Mouse (Mus musculus) hindbrain, embryonic 13.5 days (tissue): ENCODE data around the gene Atp12a. TPM values are rescaled to one million over a fixed set of nuclear protein-coding genes. Genes with fewer than 3 reads are reported as not detected.

Experiments
- ATAC-seq: fragments of 200-750 bp; cut with Nextera tagmentation; 2 replicates; pipeline ENCODE4 v1.8.0; 2017; ENCODE audit warnings: moderate TSS enrichment; ENCODE audit not compliant: low FRiP score
- H3K27ac ChIP-seq: fragments of 300-500 bp; sonication (generic); 2 replicates; pipeline ENCODE4 v1.5.1; 2015; ENCODE audit warnings: inconsistent platforms, mild to moderate bottlenecking, moderate library complexity
- H3K27me3 ChIP-seq: fragments of 300-500 bp; sonication (generic); 2 replicates; pipeline ENCODE4 v1.6.1; 2015; ENCODE audit warnings: mild to moderate bottlenecking, inconsistent platforms
- H3K36me3 ChIP-seq: fragments of 300-500 bp; sonication (generic); 2 replicates; pipeline ENCODE4 v1.6.1; 2015; ENCODE audit warnings: mild to moderate bottlenecking, inconsistent platforms
- H3K4me1 ChIP-seq: fragments of 300-500 bp; sonication (generic); replicated peaks from 2 replicates; pipeline ENCODE4 v1.6.1; 2015; ENCODE audit warnings: inconsistent platforms
- H3K4me2 ChIP-seq: fragments of 300-500 bp; sonication (generic); 2 replicates; pipeline ENCODE4 v1.6.1; 2015; ENCODE audit warnings: inconsistent platforms, mild to moderate bottlenecking, moderate library complexity
- H3K4me3 ChIP-seq: fragments of 300-500 bp; sonication (generic); 2 replicates; pipeline ENCODE4 v1.5.1; 2015; ENCODE audit warnings: mild to moderate bottlenecking, inconsistent platforms
- H3K9ac ChIP-seq: fragments of 300-500 bp; sonication (generic); 2 replicates; pipeline ENCODE4 v1.6.1; 2015; ENCODE audit warnings: mild to moderate bottlenecking, inconsistent platforms
- H3K9me3 ChIP-seq: fragments of 300-500 bp; sonication (generic); 2 replicates; pipeline ENCODE4 v1.6.1; 2016; ENCODE audit warnings: inconsistent platforms
- WGBS: fragments of 180-500 bp; shearing (Covaris S2); methylation state at CpG from one replicate; pipeline ENCODE4 v1.1.7; 2015; 5-methylcytosine and 5-hydroxymethylcytosine counted together
- polyA plus RNA-seq: library from polyadenylated mRNA; unstranded; fragments of >200 nt; fragmentation: Nextera tagmentation; extraction: Ambion mirVana; gene quantifications from 2 replicates; pipeline ENCODE4 v1.2.1, GENCODE M21; 2015

The Atp12a gene
- polyA plus RNA-seq, 1 experiment from 2014 or later = 0.09 TPM

DNA sequence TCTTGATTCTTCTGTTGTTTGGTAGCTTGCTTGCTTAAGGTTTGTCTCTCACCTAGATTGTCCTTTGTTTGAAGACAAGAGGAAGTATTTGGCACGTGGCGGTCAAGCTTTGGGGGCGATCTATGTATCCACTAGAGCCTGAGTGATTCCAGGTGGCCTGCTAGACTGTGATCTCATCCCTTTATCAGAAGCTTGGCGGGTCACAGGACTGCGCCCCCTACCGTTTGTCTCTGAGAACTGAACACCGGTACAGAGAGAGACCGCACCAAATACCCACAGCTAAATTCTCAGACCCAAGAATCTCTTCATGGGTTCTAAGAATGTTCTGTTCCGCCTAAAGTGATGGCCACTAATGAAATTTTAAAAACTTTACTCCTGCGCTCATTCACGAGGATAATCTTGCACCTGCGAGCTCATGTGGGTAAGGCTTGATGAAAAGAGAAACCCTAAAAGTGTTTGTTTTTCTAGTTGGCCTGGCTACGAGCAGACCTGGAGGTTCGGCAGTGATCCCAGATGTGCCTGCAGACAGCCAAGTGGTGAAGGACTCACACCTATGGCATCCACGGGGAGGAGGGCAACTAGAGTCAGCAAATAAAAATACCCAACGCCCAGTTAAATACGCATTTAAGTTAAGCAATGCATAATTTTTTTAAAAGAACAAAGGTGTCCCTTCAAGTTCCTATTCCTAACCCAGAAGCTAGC, 12.8 kb upstream of the Atp12a start:
- Histone ChIP-seq H3K9me3 (no peaks in the 10 kb centered on the region), H3K4me1 (no peaks in the 10 kb centered on the region)
- WGBS = 44% methylated on average over 17 of the region's 17 CpGs

DNA sequence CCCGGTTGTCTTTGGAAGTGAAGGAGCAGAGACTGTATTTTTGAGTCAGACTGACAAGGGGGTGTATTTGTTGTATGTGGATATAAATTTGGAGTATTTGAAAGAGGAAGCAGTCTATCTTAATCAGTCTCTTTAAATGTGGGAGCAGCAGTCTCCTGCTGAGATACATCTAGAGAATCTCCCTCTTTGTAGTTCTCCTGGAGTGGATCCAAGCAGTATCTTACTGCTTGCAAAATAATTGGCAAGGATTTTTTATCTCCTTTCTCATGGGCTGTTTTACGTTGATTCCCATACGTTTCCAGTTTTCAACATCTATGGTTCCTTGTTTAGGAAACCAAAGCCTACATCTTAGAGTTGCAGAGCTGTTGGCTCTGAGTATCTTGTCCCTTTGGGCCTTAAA, 10.1 kb upstream of the Atp12a start:
- no peak overlapping the region for H3K4me3 ChIP-seq
- H3K27ac ChIP-seq = no peak overlapping the region
- H3K9me3 ChIP-seq = no peaks in the 10 kb centered on the region
- no peak overlapping the region for H3K4me2 ChIP-seq
- H3K4me1 ChIP-seq = no peaks in the 10 kb centered on the region
- no peak overlapping the region for H3K9ac ChIP-seq
- H3K36me3 ChIP-seq = no peaks in the 10 kb centered on the region
- H3K27me3 ChIP-seq = no peaks in the 10 kb centered on the region
- ATAC-seq = no peak
- WGBS = 81% methylated on average over 3 of the region's 3 CpGs

More for the DNA sequence above, 12.8 kb upstream of the Atp12a start:
- no peaks in the 10 kb centered on the region for H3K27me3 ChIP-seq
- no peak overlapping the region for H3K9ac ChIP-seq
- H3K4me2 ChIP-seq = no peak overlapping the region
- H3K36me3 ChIP-seq = no peaks in the 10 kb centered on the region
- no peak overlapping the region for H3K4me3 ChIP-seq
- ATAC-seq = no peak
- no peak overlapping the region for H3K27ac ChIP-seq

DNA sequence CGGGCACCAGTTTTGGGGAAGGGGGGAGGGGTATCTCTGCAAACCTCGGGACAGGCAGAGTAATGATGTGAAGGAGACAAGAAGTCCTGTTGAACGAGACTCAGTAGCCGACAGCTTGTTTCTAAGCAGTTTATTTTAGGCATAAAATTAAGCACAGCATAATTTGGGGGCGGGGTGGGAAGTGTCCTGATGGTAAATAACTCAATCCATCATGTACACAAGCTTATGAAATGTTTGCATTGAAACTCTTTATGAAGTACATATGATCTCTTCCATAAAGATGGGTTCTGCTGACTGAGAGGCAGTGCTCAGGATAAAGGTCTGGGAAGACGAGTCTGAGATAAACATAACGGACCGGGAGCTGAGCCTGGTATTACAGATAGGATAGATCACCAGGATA, 9.5 kb upstream of the Atp12a start:
- ATAC-seq = no peak
- H3K9ac ChIP-seq = no peak overlapping the region
- no peaks in the 10 kb centered on the region for H3K36me3 ChIP-seq
- no peaks in the 10 kb centered on the region for H3K9me3 ChIP-seq
- no peak overlapping the region for H3K4me3 ChIP-seq
- H3K27ac ChIP-seq = no peak overlapping the region
- H3K4me2 ChIP-seq = no peak overlapping the region
- no peaks in the 10 kb centered on the region for H3K4me1 ChIP-seq
- 83% methylated on average over 8 of the region's 8 CpGs for WGBS
- no peaks in the 10 kb centered on the region for H3K27me3 ChIP-seq

DNA sequence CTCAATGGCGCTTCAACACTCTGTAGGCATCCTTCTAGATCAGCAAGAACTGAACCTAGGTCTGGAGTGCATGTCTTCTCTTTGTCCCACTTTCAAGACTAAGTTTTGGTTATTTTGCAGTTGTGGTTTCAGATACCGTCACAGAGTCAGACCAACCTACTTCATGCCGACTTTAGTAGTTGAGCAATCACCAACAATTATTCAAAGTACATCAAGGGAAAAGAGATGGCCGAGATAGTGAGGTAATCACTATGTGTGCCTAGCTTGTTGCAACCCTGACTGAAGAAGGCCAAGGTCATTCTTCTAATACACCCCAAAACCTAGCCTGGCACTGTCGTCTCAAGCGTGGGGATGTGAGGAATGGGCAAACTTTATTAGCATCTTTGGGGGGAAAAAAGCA, 8.7 kb upstream of the Atp12a start:
- no peaks in the 10 kb centered on the region for H3K4me1 ChIP-seq
- ATAC-seq = no peak
- 90% methylated on average over 6 of the region's 6 CpGs for WGBS

DNA sequence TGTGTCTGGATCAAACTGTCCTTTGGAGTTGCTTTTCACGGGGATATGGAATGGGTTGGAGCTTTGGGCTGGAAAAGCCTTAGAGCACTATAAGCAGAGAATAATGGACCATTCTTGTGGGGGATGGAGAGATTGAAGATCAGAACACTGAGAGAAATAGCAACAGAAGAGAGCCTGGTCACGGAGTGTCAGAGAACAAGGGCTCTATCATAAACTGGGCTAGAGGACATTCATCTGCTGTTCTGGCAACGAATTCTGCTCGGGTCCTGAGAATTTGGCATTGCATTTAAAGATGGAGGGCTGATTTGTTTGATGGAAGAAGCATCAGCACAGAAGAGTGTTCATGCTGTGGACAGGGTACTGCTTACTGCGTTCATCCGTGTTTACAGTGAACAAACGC, 6.4 kb upstream of the Atp12a start:
- ATAC-seq = no peak
- Histone ChIP-seq H3K9ac (no peak overlapping the region), H3K27ac (no peak overlapping the region), H3K4me3 (no peak overlapping the region), H3K4me1 (no peaks in the 10 kb centered on the region), H3K9me3 (no peaks in the 10 kb centered on the region), H3K27me3 (peaks cover 16% of the 10 kb centered on the region), H3K4me2 (no peak overlapping the region), H3K36me3 (no peaks in the 10 kb centered on the region)
- 79% methylated on average over 7 of the region's 7 CpGs for WGBS

More for the DNA sequence above, 8.7 kb upstream of the Atp12a start:
- Histone ChIP-seq H3K36me3 (no peaks in the 10 kb centered on the region), H3K4me3 (no peak overlapping the region), H3K4me2 (no peak overlapping the region), H3K9ac (no peak overlapping the region), H3K27me3 (no peaks in the 10 kb centered on the region), H3K9me3 (no peaks in the 10 kb centered on the region), H3K27ac (no peak overlapping the region)

DNA sequence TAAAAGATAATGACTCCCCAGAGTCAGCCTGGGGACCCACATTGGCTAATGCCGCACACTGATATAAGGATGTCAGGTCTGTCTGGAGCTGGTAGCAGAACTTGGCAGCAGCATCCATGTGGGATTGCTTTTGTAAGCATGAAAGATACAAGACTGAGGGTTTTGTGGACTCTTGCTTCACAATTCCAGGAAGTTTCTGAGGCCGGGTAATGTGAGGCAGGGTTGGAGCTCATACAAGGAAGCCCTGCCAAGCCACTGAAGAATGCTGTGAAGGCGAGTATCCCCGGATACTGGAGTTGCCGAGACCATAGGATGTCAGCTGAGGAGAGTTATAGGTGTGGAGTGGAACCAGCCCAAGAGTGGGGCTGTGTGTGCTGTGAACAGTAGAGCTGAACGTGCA, 5.7 kb upstream of the Atp12a start:
- Histone ChIP-seq H3K4me3 (no peak overlapping the region), H3K4me1 (no peaks in the 10 kb centered on the region), H3K9me3 (no peaks in the 10 kb centered on the region), H3K9ac (no peak overlapping the region), H3K27ac (no peak overlapping the region), H3K4me2 (no peak overlapping the region), H3K27me3 (peaks cover 23% of the 10 kb centered on the region), H3K36me3 (no peaks in the 10 kb centered on the region)
- ATAC-seq = no peak
- 82% methylated on average over 6 of the region's 6 CpGs for WGBS

DNA sequence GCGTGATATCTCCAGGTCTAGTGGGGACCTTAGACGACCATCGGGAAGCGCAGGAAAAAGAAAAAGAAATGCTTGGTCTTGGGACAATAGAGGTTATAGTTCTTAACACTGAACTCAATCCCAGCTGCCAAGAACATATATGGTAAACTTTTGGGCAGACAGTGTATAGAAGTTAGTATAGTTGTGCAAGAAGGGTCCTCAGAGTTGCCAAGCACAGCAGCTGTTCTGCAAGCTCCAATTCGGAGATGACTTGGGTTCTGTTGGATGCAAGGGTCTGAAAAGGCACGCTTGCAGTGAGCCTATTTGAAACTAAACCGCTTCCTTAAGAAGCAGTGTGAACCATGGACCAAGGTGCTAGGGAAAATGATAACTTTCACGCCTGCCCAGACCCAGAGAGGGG, 424 bp downstream of the Atp12a start:
- Histone ChIP-seq H3K36me3 (no peaks in the 10 kb centered on the region), H3K9me3 (no peaks in the 10 kb centered on the region), H3K4me3 (peak overlapping the region; percentile 50), H3K4me1 (peaks cover 10% of the 10 kb centered on the region), H3K4me2 (peak overlapping the region; percentile 83), H3K27ac (no peak overlapping the region), H3K27me3 (peaks cover 67% of the 10 kb centered on the region), H3K9ac (peak overlapping the region; percentile 66; the same call in 1 of the 2 replicates)
- WGBS = 33% methylated on average over 8 of the region's 8 CpGs
- ATAC-seq = no peak

DNA sequence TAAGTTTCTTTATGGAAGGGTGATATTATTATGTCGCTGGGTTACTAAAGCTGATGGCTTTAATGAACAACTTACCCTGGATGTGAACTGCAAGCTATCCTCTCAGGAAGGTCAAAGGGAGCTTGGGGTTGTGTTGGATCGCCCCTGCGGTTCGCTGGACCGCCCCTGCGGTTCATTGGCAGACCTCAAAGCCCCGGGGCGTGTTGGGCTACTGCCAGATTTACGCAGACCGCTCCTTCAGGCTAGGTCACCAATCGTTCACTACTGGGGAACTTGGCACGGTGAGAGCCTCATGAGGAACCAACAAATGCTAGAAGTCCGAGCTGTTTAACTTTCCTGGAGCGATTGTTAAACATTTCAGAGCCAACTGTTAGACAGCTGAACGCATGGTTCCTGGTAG, 1.8 kb downstream of the Atp12a start:
- Histone ChIP-seq H3K36me3 (no peaks in the 10 kb centered on the region), H3K27ac (no peak overlapping the region), H3K4me2 (no peak overlapping the region), H3K4me3 (no peak overlapping the region), H3K4me1 (peaks cover 10% of the 10 kb centered on the region), H3K27me3 (peaks cover 65% of the 10 kb centered on the region), H3K9me3 (no peaks in the 10 kb centered on the region), H3K9ac (no peak overlapping the region)
- no peak for ATAC-seq
- 32% methylated on average over 15 of the region's 15 CpGs for WGBS

DNA sequence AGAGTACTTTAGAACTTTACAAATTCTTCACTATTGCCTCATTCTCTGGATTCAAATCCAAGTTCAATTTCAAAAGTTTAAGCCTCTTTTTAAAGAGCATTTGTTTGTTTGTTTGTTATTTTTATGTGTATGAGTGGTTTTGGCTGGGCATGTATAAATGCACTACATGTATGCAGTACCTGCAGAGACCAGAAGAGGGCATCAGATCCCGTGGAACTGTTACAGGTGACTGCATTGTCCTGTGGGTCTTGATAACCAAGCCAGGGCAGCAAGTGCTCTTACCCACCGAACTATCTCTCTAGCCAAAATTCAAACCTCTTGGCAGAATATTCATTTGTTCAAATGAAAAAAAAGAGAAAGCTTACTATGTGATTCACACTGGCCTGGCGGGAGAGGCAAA, 4.0 kb downstream of the Atp12a start:
- Histone ChIP-seq H3K9me3 (no peaks in the 10 kb centered on the region), H3K4me3 (no peak overlapping the region), H3K27me3 (peaks cover 47% of the 10 kb centered on the region), H3K9ac (no peak overlapping the region), H3K4me1 (peaks cover 10% of the 10 kb centered on the region), H3K36me3 (no peaks in the 10 kb centered on the region), H3K27ac (no peak overlapping the region), H3K4me2 (no peak overlapping the region)
- 59% methylated on average over 3 of the region's 3 CpGs for WGBS
- ATAC-seq = no peak

DNA sequence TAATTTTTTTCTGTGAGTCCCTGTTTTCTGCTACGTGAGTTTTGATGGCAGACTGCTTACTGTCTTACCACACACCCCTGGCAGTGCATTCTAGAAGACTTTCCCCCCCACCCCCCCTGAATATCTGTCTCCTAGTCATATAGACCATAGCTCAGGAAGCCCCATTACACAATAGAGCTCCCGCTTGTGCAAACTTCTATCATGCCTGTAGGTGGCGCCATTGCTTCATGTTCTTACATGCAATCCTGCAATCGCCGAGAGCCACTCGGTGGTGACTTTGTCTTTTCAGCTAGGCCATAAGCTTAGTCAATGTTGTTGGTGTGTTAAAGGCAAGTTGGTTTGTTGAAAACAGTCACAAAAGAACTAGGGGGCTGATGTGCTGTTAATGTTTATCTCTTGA, 10.9 kb downstream of the Atp12a start:
- Histone ChIP-seq H3K4me2 (no peak overlapping the region), H3K4me1 (no peaks in the 10 kb centered on the region)

DNA sequence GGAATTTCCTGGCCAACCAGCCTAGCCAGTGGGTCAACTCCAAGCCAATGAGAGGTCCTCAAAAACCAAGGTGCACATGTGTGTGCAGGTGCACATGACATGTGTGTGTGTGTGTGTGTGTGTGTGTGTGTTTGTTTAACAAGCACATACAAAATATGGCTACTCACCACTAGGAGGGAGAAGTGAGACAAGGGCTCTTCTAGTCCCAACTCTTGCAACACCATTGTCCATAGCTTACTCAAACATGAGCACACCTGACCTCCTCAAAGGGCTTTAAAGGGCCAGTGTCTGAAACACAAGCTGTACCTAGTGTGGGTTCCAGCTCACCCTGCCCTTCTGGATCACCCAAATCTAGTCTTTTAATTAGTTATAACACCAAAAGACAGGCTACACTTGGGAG, 12.9 kb downstream of the Atp12a start:
- no peak for ATAC-seq
- Histone ChIP-seq H3K4me1 (no peaks in the 10 kb centered on the region), H3K27ac (no peak overlapping the region), H3K4me3 (no peak overlapping the region), H3K4me2 (no peak overlapping the region), H3K9me3 (no peaks in the 10 kb centered on the region), H3K36me3 (no peaks in the 10 kb centered on the region), H3K27me3 (no peaks in the 10 kb centered on the region), H3K9ac (no peak overlapping the region)

More for the DNA sequence above, 10.9 kb downstream of the Atp12a start:
- no peaks in the 10 kb centered on the region for H3K36me3 ChIP-seq
- no peaks in the 10 kb centered on the region for H3K9me3 ChIP-seq
- H3K27me3 ChIP-seq = no peaks in the 10 kb centered on the region
- no peak overlapping the region for H3K4me3 ChIP-seq
- no peak overlapping the region for H3K9ac ChIP-seq
- ATAC-seq = peak; percentile 91
- under 1% methylated on average over 6 of the region's 6 CpGs for WGBS
- no peak overlapping the region for H3K27ac ChIP-seq

DNA sequence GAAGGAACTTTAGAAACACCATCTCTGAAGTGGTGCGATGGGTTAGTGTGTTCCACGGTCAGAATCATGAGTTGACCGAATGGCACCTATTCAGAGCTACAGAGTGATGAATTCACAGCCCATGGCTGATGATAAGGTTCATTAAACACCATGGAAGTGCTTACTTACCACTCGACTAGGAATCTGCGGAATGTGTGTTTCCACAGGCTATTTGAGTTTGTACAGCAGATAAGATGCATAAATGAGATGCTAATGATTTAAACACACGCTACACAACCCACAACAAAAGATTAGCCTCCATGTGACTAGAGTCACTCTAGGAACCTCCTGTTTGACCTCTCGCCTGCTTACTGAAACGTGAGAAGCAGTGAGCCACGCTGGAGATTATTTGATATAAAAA, 14.5 kb downstream of the Atp12a start:
- no peaks in the 10 kb centered on the region for H3K36me3 ChIP-seq
- 60% methylated on average over 9 of the region's 9 CpGs for WGBS
- no peak for ATAC-seq
- H3K4me1 ChIP-seq = no peaks in the 10 kb centered on the region
- no peak overlapping the region for H3K9ac ChIP-seq
- H3K4me3 ChIP-seq = no peak overlapping the region
- H3K27me3 ChIP-seq = no peaks in the 10 kb centered on the region
- H3K9me3 ChIP-seq = no peaks in the 10 kb centered on the region
- H3K27ac ChIP-seq = no peak overlapping the region
- no peak overlapping the region for H3K4me2 ChIP-seq

DNA sequence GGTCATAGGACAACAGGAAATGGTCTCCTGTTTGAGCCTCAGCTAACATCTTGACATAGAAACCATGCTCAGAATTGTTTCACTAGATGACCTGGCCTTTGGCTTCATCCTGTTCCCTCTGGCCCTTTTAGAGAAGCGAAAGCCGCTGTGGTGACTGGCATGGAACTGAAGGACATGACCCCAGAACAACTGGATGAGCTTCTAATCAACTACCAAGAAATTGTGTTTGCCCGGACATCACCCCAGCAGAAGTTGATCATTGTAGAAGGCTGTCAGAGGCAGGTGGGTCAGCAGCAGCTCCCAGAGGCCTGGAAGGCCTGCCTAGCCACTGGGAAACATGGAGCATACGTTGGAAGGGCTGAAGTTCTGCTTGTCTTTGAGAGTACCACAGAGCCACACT, 17.5 kb downstream of the Atp12a start:
- WGBS = 81% methylated on average over 4 of the region's 4 CpGs
- Histone ChIP-seq H3K27ac (no peak overlapping the region), H3K27me3 (no peaks in the 10 kb centered on the region), H3K4me3 (no peak overlapping the region), H3K9me3 (no peaks in the 10 kb centered on the region), H3K4me2 (no peak overlapping the region), H3K9ac (no peak overlapping the region), H3K36me3 (no peaks in the 10 kb centered on the region), H3K4me1 (no peaks in the 10 kb centered on the region)
- no peak for ATAC-seq
